Mouse (Mus musculus) ZHBTc4 (cell line): ENCODE results near the gene Tac4.

Experiments
- DNase-seq: peaks from one replicate; pipeline ENCODE4 v3.0.0-alpha.2; 2011; ENCODE audit warnings: low read depth, low spot score

Tac4 gene

GRCm38 (mm10) chr11:95261178-95261751 lies at the start of gene Tac4:
Gene Tac4, plus strand, starts transcription at chr11:95261529.
- DNase-seq: no peak

- DNase-seq: peak; percentile 39
Measured at GRCm38 (mm10) chr11:95213607-95214006, 47.7 kb upstream of the Tac4 start.

- no peak for DNase-seq
Measured at GRCm38 (mm10) chr11:95214305-95214704, 47.0 kb upstream of the Tac4 start.

GRCm38 (mm10) chr11:95216193-95216592 lies 45.1 kb upstream of the Tac4 start:
- DNase-seq: peak; percentile 48

GRCm38 (mm10) chr11:95219111-95219510 lies 42.2 kb upstream of the Tac4 start:
- no peak for DNase-seq

GRCm38 (mm10) chr11:95223473-95223872 lies 37.9 kb upstream of the Tac4 start:
- DNase-seq: peak; percentile 90

- DNase-seq: peak; percentile 39
Measured at GRCm38 (mm10) chr11:95224124-95224893, 37.0 kb upstream of the Tac4 start.

- no peak for DNase-seq
Measured at GRCm38 (mm10) chr11:95225448-95225847, 35.9 kb upstream of the Tac4 start.

GRCm38 (mm10) chr11:95227467-95227866 lies 33.9 kb upstream of the Tac4 start:
- DNase-seq: no peak

GRCm38 (mm10) chr11:95231688-95232328 lies 29.5 kb upstream of the Tac4 start:
- peak; percentile 79 for DNase-seq

- no peak for DNase-seq
Measured at GRCm38 (mm10) chr11:95232329-95232696, 29.0 kb upstream of the Tac4 start.

- no peak for DNase-seq
Measured at GRCm38 (mm10) chr11:95238477-95238876, 22.9 kb upstream of the Tac4 start.

- no peak for DNase-seq
Measured at GRCm38 (mm10) chr11:95242653-95243052, 18.7 kb upstream of the Tac4 start.

- DNase-seq: peak; percentile 60
Measured at GRCm38 (mm10) chr11:95245456-95245855, 15.9 kb upstream of the Tac4 start.

GRCm38 (mm10) chr11:95247065-95247464 lies 14.3 kb upstream of the Tac4 start:
- peak; percentile 32 for DNase-seq

- DNase-seq: no peak
Measured at GRCm38 (mm10) chr11:95250110-95250509, 11.2 kb upstream of the Tac4 start.

GRCm38 (mm10) chr11:95251295-95251694 lies 10.0 kb upstream of the Tac4 start:
- peak; percentile 86 for DNase-seq

- DNase-seq: no peak
Measured at GRCm38 (mm10) chr11:95252104-95252503, 9.2 kb upstream of the Tac4 start.

GRCm38 (mm10) chr11:95254165-95254564 lies 7.2 kb upstream of the Tac4 start:
- no peak for DNase-seq

GRCm38 (mm10) chr11:95255747-95256146 lies 5.6 kb upstream of the Tac4 start:
- DNase-seq: no peak

- DNase-seq: no peak
Measured at GRCm38 (mm10) chr11:95257930-95258329, 3.4 kb upstream of the Tac4 start.

GRCm38 (mm10) chr11:95258490-95258889 lies 2.8 kb upstream of the Tac4 start:
- DNase-seq: peak; percentile 69
